Mouse (Mus musculus) heart, postnatal 4 days (tissue): Measurements from ENCODE around the gene Aatf. TPM values are rescaled to one million over a fixed set of nuclear protein-coding genes. Genes with fewer than 3 reads are reported as not detected.
A peak's percentile ranks its signal among the peaks of the same experiment; 100 is the strongest.

Experiments
- DNase-seq: peaks from one replicate; pipeline ENCODE4 v3.0.0; 2021
- total RNA-seq, 2 experiments: library from RNA; stranded (reverse); gene quantifications; 2 replicates each; pipeline ENCODE4 v1.2.3; 2021

Gene Aatf
- total RNA-seq: 10 to 100 TPM; 15.2 to 18.8 TPM

GRCm38 (mm10) chr11:84513171-84514116 lies at the start of gene Aatf:
Gene Aatf (minus strand): TSS chr11:84513522.
- DNase-seq: peak; percentile 96

- no peak for DNase-seq
These were observed 49.5 kb upstream of the Aatf start for GRCm38 (mm10) chr11:84562758-84563347.

- no peak for DNase-seq
These were observed 48.2 kb upstream of the Aatf start for GRCm38 (mm10) chr11:84561546-84561945.

- DNase-seq: no peak
These were observed 40.6 kb upstream of the Aatf start for GRCm38 (mm10) chr11:84553821-84554450.

- DNase-seq: no peak
These were observed 38.0 kb upstream of the Aatf start for GRCm38 (mm10) chr11:84551296-84551695.

GRCm38 (mm10) chr11:84549258-84549791 lies 36.0 kb upstream of the Aatf start:
- DNase-seq: no peak

GRCm38 (mm10) chr11:84548293-84548692 lies 35.0 kb upstream of the Aatf start:
- DNase-seq: no peak

GRCm38 (mm10) chr11:84539981-84540380 lies 26.7 kb upstream of the Aatf start:
- no peak for DNase-seq

GRCm38 (mm10) chr11:84529797-84530703 lies 16.7 kb upstream of the Aatf start:
- no peak for DNase-seq

- no peak for DNase-seq
These were observed 15.9 kb upstream of the Aatf start for GRCm38 (mm10) chr11:84529143-84529755.

GRCm38 (mm10) chr11:84526976-84527860 lies 13.9 kb upstream of the Aatf start:
- no peak for DNase-seq

GRCm38 (mm10) chr11:84526451-84526850 lies 13.1 kb upstream of the Aatf start:
- no peak for DNase-seq

GRCm38 (mm10) chr11:84525421-84526274 lies 12.3 kb upstream of the Aatf start, which contains the start of gene Lhx1:
Gene Lhx1 (minus strand): TSS chr11:84525535.
- DNase-seq: no peak

- no peak for DNase-seq
These were observed 11.4 kb upstream of the Aatf start for GRCm38 (mm10) chr11:84524511-84525270.

GRCm38 (mm10) chr11:84523841-84524510 lies 10.7 kb upstream of the Aatf start:
- no peak for DNase-seq

GRCm38 (mm10) chr11:84523321-84523831 lies 10.1 kb upstream of the Aatf start:
- DNase-seq: no peak

GRCm38 (mm10) chr11:84522577-84523320 lies 9.4 kb upstream of the Aatf start:
- peak; percentile 65 for DNase-seq
